Mouse (Mus musculus) midbrain, embryonic 16.5 days (tissue): ENCODE measurements around the gene Cyp4f14. TPM values are rescaled to one million over a fixed set of nuclear protein-coding genes. Genes with fewer than 3 reads are reported as not detected.
"Not testable (repeated sequence)": the region's sequence is repeated elsewhere in the genome, so short reads cannot be mapped to it uniquely, and the experiment has no call there.

Source experiments
- ATAC-seq: fragments of 200-750 bp; cut with Nextera tagmentation; 2 replicates; pipeline ENCODE4 v1.8.0; 2017; ENCODE audit warnings: moderate TSS enrichment
- H3K27ac ChIP-seq: fragments of 300-500 bp; sonication (generic); 2 replicates; pipeline ENCODE4 v1.5.1; 2014; ENCODE audit warnings: mild to moderate bottlenecking, low read length, mixed read lengths
- H3K27me3 ChIP-seq: fragments of 300-500 bp; sonication (generic); 2 replicates; pipeline ENCODE4 v1.6.1; 2014; ENCODE audit warnings: low read depth, low read length, mixed read lengths; ENCODE audit not compliant: control insufficient read depth, insufficient read depth
- H3K36me3 ChIP-seq: fragments of 300-500 bp; sonication (generic); 2 replicates; pipeline ENCODE4 v1.6.1; 2014; ENCODE audit warnings: mild to moderate bottlenecking, low read length, moderate library complexity, mixed read lengths; ENCODE audit not compliant: control insufficient read depth, insufficient read depth
- H3K4me1 ChIP-seq: fragments of 300-500 bp; sonication (generic); 2 replicates; pipeline ENCODE4 v1.6.1; 2014; ENCODE audit warnings: mild to moderate bottlenecking, low read length, mixed read lengths; ENCODE audit not compliant: control insufficient read depth, insufficient read depth
- H3K4me2 ChIP-seq: fragments of 300-500 bp; sonication (generic); 2 replicates; pipeline ENCODE4 v1.6.1; 2014; ENCODE audit warnings: mild to moderate bottlenecking, low read length, mixed read lengths
- H3K4me3 ChIP-seq: fragments of 300-500 bp; sonication (generic); 2 replicates; pipeline ENCODE4 v1.5.1; 2014; ENCODE audit warnings: low read depth, mild to moderate bottlenecking, low read length, moderate library complexity, mixed read lengths
- H3K9ac ChIP-seq: fragments of 300-500 bp; sonication (generic); 2 replicates; pipeline ENCODE4 v1.6.1; 2014; ENCODE audit warnings: low read depth, low read length, mixed read lengths
- H3K9me3 ChIP-seq: fragments of 300-500 bp; sonication (generic); replicated peaks from 2 replicates; pipeline ENCODE4 v1.6.1; 2014; ENCODE audit warnings: mild to moderate bottlenecking, low read length, mixed read lengths; ENCODE audit not compliant: control insufficient read depth, poor library complexity, severe bottlenecking
- WGBS: fragments of 180-500 bp; shearing (Covaris S2); extraction: QIAGEN DNeasy Blood & Tissue Kit; methylation state at CpG from one replicate; pipeline ENCODE4 v1.1.7; 2014; 5-methylcytosine and 5-hydroxymethylcytosine counted together
- polyA plus RNA-seq: library from polyadenylated mRNA; unstranded; fragments of >200 nt; fragmentation: Nextera tagmentation; extraction: Ambion mirVana; gene quantifications from 2 replicates; pipeline ENCODE4 v1.2.1, GENCODE M21; 2015

Cyp4f14 gene
- polyA plus RNA-seq, 1 experiment from 2014 or later = 0.33 TPM

GRCm38 (mm10) chr17:32880320-32881218 lies 36.6 kb downstream of the Cyp4f14 start:
- no peak overlapping the region for H3K4me3 ChIP-seq
- no peaks in the 10 kb centered on the region for H3K27me3 ChIP-seq
- H3K27ac ChIP-seq = no peak overlapping the region
- no peaks in the 10 kb centered on the region for H3K4me1 ChIP-seq
- no peaks in the 10 kb centered on the region for H3K9me3 ChIP-seq
- H3K9ac ChIP-seq = no peak overlapping the region
- 95% methylated on average over 14 of the region's 14 CpGs for WGBS
- peaks cover 20% of the 10 kb centered on the region for H3K36me3 ChIP-seq
- no peak overlapping the region for H3K4me2 ChIP-seq
- no peak for ATAC-seq

- Histone ChIP-seq H3K4me2 (no peak overlapping the region), H3K9ac (no peak overlapping the region), H3K27ac (no peak overlapping the region), H3K4me1 (no peaks in the 10 kb centered on the region), H3K4me3 (no peak overlapping the region), H3K36me3 (peaks cover 17% of the 10 kb centered on the region), H3K27me3 (no peaks in the 10 kb centered on the region), H3K9me3 (no peaks in the 10 kb centered on the region)
- 95% methylated on average over 11 of the region's 11 CpGs for WGBS
- no peak for ATAC-seq
Measured at GRCm38 (mm10) chr17:32878773-32879172, 38.4 kb downstream of the Cyp4f14 start.

- ATAC-seq = no peak
Measured at GRCm38 (mm10) chr17:32877471-32878171, 39.5 kb downstream of the Cyp4f14 start.

GRCm38 (mm10) chr17:32872696-32873095 lies 44.4 kb downstream of the Cyp4f14 start:
- Histone ChIP-seq H3K36me3 (no peaks in the 10 kb centered on the region), H3K4me1 (no peaks in the 10 kb centered on the region), H3K9ac (no peak overlapping the region), H3K9me3 (no peaks in the 10 kb centered on the region), H3K4me3 (no peak overlapping the region), H3K4me2 (no peak overlapping the region), H3K27ac (no peak overlapping the region), H3K27me3 (no peaks in the 10 kb centered on the region)
- WGBS = 73% methylated on average over 5 of the region's 5 CpGs
- no peak for ATAC-seq

More at GRCm38 (mm10) chr17:32877471-32878171, 39.5 kb downstream of the Cyp4f14 start:
- Histone ChIP-seq H3K4me3 (no peak overlapping the region), H3K4me1 (no peaks in the 10 kb centered on the region), H3K9me3 (no peaks in the 10 kb centered on the region), H3K4me2 (no peak overlapping the region), H3K27ac (no peak overlapping the region), H3K27me3 (no peaks in the 10 kb centered on the region), H3K9ac (no peak overlapping the region), H3K36me3 (peaks cover 8% of the 10 kb centered on the region)
- WGBS = 18% methylated on average over 22 of the region's 22 CpGs

- WGBS = 88% methylated on average over 4 of the region's 4 CpGs
Measured at GRCm38 (mm10) chr17:32872091-32872490, 45.1 kb downstream of the Cyp4f14 start.

GRCm38 (mm10) chr17:32871483-32871882 lies 45.7 kb downstream of the Cyp4f14 start:
- no peak overlapping the region for H3K4me2 ChIP-seq
- 97% methylated on average over 1 of the region's 1 CpGs for WGBS
- ATAC-seq = no peak

More at GRCm38 (mm10) chr17:32872091-32872490, 45.1 kb downstream of the Cyp4f14 start:
- Histone ChIP-seq H3K4me2 (no peak overlapping the region), H3K9me3 (no peaks in the 10 kb centered on the region), H3K4me3 (no peak overlapping the region), H3K27ac (no peak overlapping the region), H3K4me1 (no peaks in the 10 kb centered on the region), H3K9ac (no peak overlapping the region), H3K36me3 (no peaks in the 10 kb centered on the region), H3K27me3 (no peaks in the 10 kb centered on the region)
- no peak for ATAC-seq

GRCm38 (mm10) chr17:32867266-32867665 lies 49.9 kb downstream of the Cyp4f14 start:
- not testable (repeated sequence) for H3K4me2 ChIP-seq, ATAC-seq, H3K9me3 ChIP-seq, H3K27me3 ChIP-seq, H3K9ac ChIP-seq, H3K4me1 ChIP-seq, H3K27ac ChIP-seq, H3K36me3 ChIP-seq, H3K4me3 ChIP-seq
- 67% methylated on average over 3 of the region's 7 CpGs for WGBS

More at GRCm38 (mm10) chr17:32871483-32871882, 45.7 kb downstream of the Cyp4f14 start:
- Histone ChIP-seq H3K27ac (no peak overlapping the region), H3K27me3 (no peaks in the 10 kb centered on the region), H3K36me3 (no peaks in the 10 kb centered on the region), H3K9me3 (no peaks in the 10 kb centered on the region), H3K9ac (no peak overlapping the region), H3K4me1 (no peaks in the 10 kb centered on the region), H3K4me3 (no peak overlapping the region)

GRCm38 (mm10) chr17:32856713-32857112 lies 60.4 kb downstream of the Cyp4f14 start:
- not testable (repeated sequence) for H3K4me3 ChIP-seq, H3K4me2 ChIP-seq, H3K27me3 ChIP-seq, H3K27ac ChIP-seq, ATAC-seq, H3K9ac ChIP-seq, H3K9me3 ChIP-seq, H3K4me1 ChIP-seq, H3K36me3 ChIP-seq
- WGBS = 64% methylated on average over 3 of the region's 6 CpGs
